Mouse (Mus musculus): ENCODE results near the gene Slc7a7.

DNA sequence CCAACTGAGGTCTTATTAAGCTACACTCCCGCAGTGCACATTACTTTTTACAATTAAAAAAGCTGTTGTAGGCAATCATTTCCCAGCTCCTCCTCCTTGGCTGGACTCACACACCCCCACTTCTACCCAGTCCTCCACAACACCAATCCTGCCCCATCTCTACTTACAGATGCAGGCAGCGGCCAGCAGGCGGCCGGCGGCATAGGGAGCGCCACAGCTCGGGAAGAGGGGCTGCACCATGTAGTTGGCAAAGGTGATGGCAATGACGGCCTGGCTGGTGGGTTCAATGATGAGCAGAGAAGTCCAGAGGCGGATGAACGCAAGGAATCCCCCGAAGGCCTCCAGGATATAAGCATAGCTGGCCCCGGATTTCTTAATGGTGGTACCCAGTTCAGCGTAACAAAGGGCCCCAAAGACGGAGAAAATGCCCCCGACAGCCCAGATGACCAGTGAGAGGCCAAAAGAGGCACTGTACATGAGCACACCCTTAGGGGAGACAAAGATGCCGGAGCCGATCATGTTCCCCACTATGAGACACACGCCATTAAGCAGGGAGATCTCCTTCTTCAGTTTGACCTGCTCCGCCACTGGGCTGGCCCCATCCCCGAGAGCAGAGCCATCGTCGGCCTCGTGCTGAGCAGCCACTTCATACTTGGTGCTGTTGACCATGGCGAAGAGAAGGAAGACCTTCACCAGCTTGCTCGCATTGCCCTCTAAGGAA is 9.1 kb downstream of the Slc7a7 start:
- TF ChIP-seq CTCF (IDR thresholded peaks at IDR 0.05; ENCODE audit: borderline replicate concordance, insufficient read depth, low read length) (no peak), POLR2A (IDR thresholded peaks at IDR 0.05; ENCODE audit: low read depth, low read length) (no peak)
